Mouse (Mus musculus): ENCODE measurements at regions not wholly inside any gene's neighbourhood (a gene's known extent, or its start where the extent isn't known, plus 50 kb on each side); places are given as distances from the start of the nearest gene placed in this dataset.

DNA sequence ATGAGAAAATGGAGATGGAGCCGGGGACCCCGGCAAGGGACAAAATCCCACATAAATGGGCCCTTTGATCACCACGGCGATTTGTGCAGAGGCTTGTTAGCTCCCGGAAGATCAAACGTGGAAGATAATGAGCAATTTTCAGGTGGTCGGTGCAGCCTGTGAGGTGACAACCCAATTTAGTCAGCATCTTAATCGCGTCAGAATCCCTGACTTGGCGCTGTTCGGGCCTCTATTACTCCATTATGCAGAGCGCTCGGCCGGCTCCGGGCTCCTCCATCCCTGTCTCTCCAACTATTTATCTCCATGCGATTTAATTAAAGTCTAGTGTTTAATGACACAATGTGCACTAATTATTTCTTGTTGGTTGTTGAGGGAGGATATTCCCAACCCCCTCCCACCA, 66.1 kb upstream of the Igsf21 start:
- no peak for DNase-seq

DNA sequence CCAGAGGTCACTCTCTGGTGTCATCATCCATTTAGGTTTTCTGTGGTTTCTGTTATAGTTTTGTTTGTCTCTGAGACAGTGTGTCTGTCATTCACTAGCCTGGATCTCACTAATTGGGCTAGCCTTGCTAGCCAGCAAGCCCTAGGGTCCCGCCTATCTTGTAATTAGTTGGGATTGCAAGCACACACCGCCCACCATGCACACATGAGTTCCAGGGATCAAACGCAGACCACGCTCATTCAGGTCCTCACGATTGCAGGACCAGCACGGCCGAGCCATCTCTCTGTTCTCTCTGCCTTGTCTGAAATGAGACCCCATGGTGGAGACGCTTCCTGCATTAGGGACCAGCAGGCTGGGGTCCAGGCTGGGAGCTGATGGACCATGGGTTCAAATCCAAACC, 60.9 kb upstream of the Igsf21 start:
- no peak for DNase-seq

DNA sequence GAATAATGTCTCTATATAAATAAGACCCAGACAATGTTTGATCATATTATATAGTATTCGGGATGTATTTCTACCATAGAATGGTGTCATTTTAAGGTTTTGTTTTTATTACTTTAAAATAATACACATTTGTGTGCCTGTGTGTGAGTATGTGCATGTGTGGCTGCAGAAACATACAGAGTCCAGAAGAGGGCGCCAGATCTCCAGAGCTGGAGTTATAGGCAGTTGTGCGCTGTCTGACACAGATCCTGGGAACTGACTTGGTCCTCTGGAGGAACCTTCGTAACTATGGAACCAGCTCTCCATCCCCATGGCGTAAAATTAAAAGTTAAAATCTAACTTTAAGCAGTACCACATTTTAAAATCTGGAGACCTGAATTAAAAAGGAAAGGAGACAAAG, 58.4 kb upstream of the Igsf21 start:
- no peak for DNase-seq

DNA sequence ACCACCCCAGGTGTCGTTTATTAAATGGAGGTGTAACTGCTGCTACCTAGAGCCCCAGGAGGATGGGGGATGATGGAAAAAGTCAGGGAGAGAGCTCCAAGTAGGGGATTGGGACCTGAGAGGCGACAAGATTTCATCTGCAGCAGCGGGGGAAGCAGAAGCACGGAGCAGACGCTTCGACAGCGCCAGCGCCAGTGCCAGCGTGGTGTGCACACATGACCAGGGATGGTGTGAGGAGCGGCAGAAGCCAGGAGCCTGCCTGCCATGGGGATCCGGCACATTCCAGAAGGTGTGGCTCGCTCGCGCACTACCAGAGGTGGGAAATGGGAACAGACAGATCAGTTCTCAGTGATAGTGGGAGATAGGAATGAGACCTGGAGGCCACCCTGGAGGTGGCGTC, 55.1 kb upstream of the Igsf21 start:
- no peak for DNase-seq

DNA sequence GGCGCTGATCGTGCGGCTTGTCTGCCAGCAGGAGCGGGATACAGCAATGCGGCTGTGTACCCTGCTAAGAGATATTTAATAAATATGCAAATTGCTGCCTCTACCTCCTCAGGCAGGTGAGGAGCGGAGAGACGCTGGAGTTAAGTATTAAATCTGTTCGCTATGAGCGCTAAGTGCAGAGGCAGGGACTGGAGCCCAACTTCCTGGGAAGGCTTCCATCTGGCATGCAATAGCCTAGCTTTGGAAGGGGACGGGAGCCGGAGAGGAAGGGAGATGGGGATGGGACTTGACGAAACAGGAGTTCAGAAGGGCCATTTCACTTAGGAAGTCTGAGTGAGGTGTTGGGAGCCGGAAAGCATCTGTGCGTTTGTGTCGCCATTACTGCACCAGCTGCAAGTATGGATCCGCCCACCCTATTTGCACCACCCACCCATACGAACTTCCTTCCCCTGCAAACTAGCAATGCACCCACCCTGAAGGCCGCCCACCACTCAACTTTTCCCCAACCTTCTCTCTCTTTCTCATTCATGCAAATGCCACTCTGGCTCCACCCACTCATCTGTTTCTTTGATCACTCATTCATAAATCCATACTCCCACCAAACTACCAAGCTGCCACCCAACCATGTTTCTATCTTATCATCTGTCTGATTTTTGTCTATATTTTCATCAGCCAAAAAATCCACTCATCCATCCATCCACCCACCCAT, 51.5 kb upstream of the Igsf21 start:
- DNase-seq = peak; percentile 48 to 57

Measured in cerebellum, postnatal 14 days (tissue).